Mouse (Mus musculus) hindbrain, postnatal 0 days (tissue): ENCODE results near the gene Perm1. TPM values are rescaled to one million over a fixed set of nuclear protein-coding genes. Genes with fewer than 3 reads are reported as not detected.

Experiments used
- ATAC-seq: fragments of 200-750 bp; cut with Nextera tagmentation; 2 replicates; pipeline ENCODE4 v1.8.0; 2017; ENCODE audit warnings: mild to moderate bottlenecking, moderate TSS enrichment, moderate library complexity
- DNase-seq: peaks from one replicate; pipeline ENCODE4 v3.0.0-alpha.2; 2015; ENCODE audit warnings: low spot score
- H3K27ac ChIP-seq: fragments of 300-500 bp; sonication (generic); 2 replicates; pipeline ENCODE4 v1.5.1; 2014; ENCODE audit warnings: mild to moderate bottlenecking
- H3K27me3 ChIP-seq: fragments of 300-500 bp; sonication (generic); 2 replicates; pipeline ENCODE4 v1.6.1; 2014; ENCODE audit warnings: low read length, mixed read lengths; ENCODE audit not compliant: insufficient read depth
- H3K36me3 ChIP-seq: fragments of 300-500 bp; sonication (generic); 2 replicates; pipeline ENCODE4 v1.6.1; 2014; ENCODE audit warnings: low read length, mixed read lengths; ENCODE audit not compliant: insufficient read depth
- H3K4me1 ChIP-seq: fragments of 300-500 bp; sonication (generic); 2 replicates; pipeline ENCODE4 v1.6.1; 2014; ENCODE audit warnings: antibody characterized with exemption, low read length, mixed read lengths; ENCODE audit not compliant: insufficient read depth
- H3K4me2 ChIP-seq: fragments of 300-500 bp; sonication (generic); 2 replicates; pipeline ENCODE4 v1.6.1; 2014; ENCODE audit warnings: low read depth, mild to moderate bottlenecking, low read length, moderate library complexity, mixed read lengths
- H3K4me3 ChIP-seq: fragments of 300-500 bp; sonication (generic); 2 replicates; pipeline ENCODE4 v1.5.1; 2014; ENCODE audit warnings: low read length
- H3K9ac ChIP-seq: fragments of 300-500 bp; sonication (generic); replicated peaks from 2 replicates; pipeline ENCODE4 v1.6.1; 2014; ENCODE audit warnings: mild to moderate bottlenecking, low read length, moderate library complexity, mixed read lengths
- H3K9me3 ChIP-seq: fragments of 300-500 bp; sonication (generic); 2 replicates; pipeline ENCODE4 v1.6.1; 2016; ENCODE audit warnings: low read length, mixed read lengths
- CTCF ChIP-seq: IDR thresholded peaks from 2 replicates; pipeline ENCODE4 v1.5.1; 2016; ENCODE audit warnings: antibody characterized with exemption, control low read depth, low read depth
- WGBS: fragments of 180-500 bp; shearing (Covaris S2); extraction: QIAGEN DNeasy Blood & Tissue Kit; methylation state at CpG from one replicate; pipeline ENCODE4 v1.1.7; 2014; 5-methylcytosine and 5-hydroxymethylcytosine counted together
- microRNA-seq, 2 experiments: library from miRNA; unstranded; fragments of <30 nt; microRNA quantifications; one replicate each; pipeline ENCODE4; 2016
- polyA plus RNA-seq: library from polyadenylated mRNA; unstranded; fragments of >200 nt; fragmentation: Nextera tagmentation; extraction: Ambion mirVana; gene quantifications from 2 replicates; pipeline ENCODE4 v1.2.1, GENCODE M21; 2015
- total RNA-seq: library from RNA; depleted of rRNA; stranded (reverse); fragments of >200 nt; gene quantifications from 2 replicates; pipeline ENCODE4 v1.2.3, GENCODE M21; 2014; rRNA removed

Perm1 gene
- total and polyA plus RNA-seq, 2 experiments from 2014 or later, result 1.2 to 1.6 TPM

- TF ChIP-seq CTCF, result no peak
- Histone ChIP-seq H3K4me3 (0 out of 2 replicates have a peak overlapping the region, but pooled peaks have one; percentile 11), H3K9me3 (no peaks in the 10 kb centered on the region), H3K4me2 (peak overlapping the region; percentile 35), H3K27ac (no peak overlapping the region), H3K4me1 (0 out of 2 replicates have a peak, but pooled peaks cover 4% of the 10 kb centered on the region), H3K9ac (0 out of 2 replicates have a peak overlapping the region, but pooled peaks have one; percentile 9), H3K27me3 (0 out of 2 replicates have a peak, but pooled peaks cover 3% of the 10 kb centered on the region), H3K36me3 (no peaks in the 10 kb centered on the region)
- peak; percentile 46 for ATAC-seq
- 2% methylated on average over 30 of the region's 30 CpGs for WGBS
- no peak for DNase-seq
Measured at GRCm38 (mm10) chr4:156254361-156255077, 38.9 kb downstream of the Perm1 start.

- H3K27ac ChIP-seq, result no peak within 1 kb of the TSS
- peak; percentile 58 for ATAC-seq
- DNase-seq, result no peak
- no peaks in the 10 kb centered on the region for H3K9me3 ChIP-seq
- H3K4me1 ChIP-seq, result 0 out of 2 replicates have a peak, but pooled peaks cover 4% of the 10 kb centered on the region
- H3K4me2 ChIP-seq, result peak within 1 kb of the TSS; percentile 35; the same call in 1 of the 2 replicates
- no peak for TF ChIP-seq CTCF
- H3K36me3 ChIP-seq, result no peaks in the 10 kb centered on the region
- H3K27me3 ChIP-seq, result 0 out of 2 replicates have a peak, but pooled peaks cover 3% of the 10 kb centered on the region
- 0 out of 2 replicates have a peak within 1 kb of the TSS, but pooled peaks have one; percentile 11 for H3K4me3 ChIP-seq
- WGBS, result 10% methylated on average over 26 of the region's 26 CpGs
- H3K9ac ChIP-seq, result no peak within 1 kb of the TSS
Measured at GRCm38 (mm10) chr4:156255078-156255839, 39.6 kb downstream of the Perm1 start, which contains the start of gene Samd11. Gene Samd11, minus strand, starts transcription at chr4:156255657.

Small RNA genes lying within 50 kb of the gene (microRNA-seq; reads per million reads assigned to microRNA genes)
- 3.9 to 4.7 reads per million in 2 experiments for gene Mir7658

Other genes with a start within 250 kb of the Perm1 start
- 48.8 and 56.8 TPM in 2 replicates for gene B3galt6, start 223.2 kb upstream of the Perm1 start, total RNA-seq
- gene B3galt6, start 223.2 kb upstream of the Perm1 start, polyA plus RNA-seq, result 26.1 and 26.2 TPM in 2 replicates
- gene Sdf4, start 223.0 kb upstream of the Perm1 start, total RNA-seq, result 100 and 121 TPM in 2 replicates
- 122 and 127 TPM in 2 replicates for gene Sdf4, start 223.0 kb upstream of the Perm1 start, polyA plus RNA-seq
- 2.6 TPM in 1 of 2 replicates, not detected in the other for gene Tnfrsf4, start 202.0 kb upstream of the Perm1 start, total RNA-seq
- gene Tnfrsf4, start 202.0 kb upstream of the Perm1 start, polyA plus RNA-seq, result 0.47 and 0.49 TPM in 2 replicates
- 0.16 TPM in 1 of 2 replicates, not detected in the other for gene Tnfrsf18, start 189.7 kb upstream of the Perm1 start, total RNA-seq
- 1.4 and 1.6 TPM in 2 replicates for gene Tnfrsf18, start 189.7 kb upstream of the Perm1 start, polyA plus RNA-seq
- gene Ttll10, start 156.5 kb upstream of the Perm1 start, total RNA-seq, result 0.26 TPM in 1 of 2 replicates, not detected in the other
- gene Ttll10, start 156.5 kb upstream of the Perm1 start, polyA plus RNA-seq, result 0.08 TPM in 1 of 2 replicates, not detected in the other
- 24.0 and 32.8 TPM in 2 replicates for gene 9430015G10Rik, start 105.9 kb upstream of the Perm1 start, total RNA-seq
- gene 9430015G10Rik, start 105.9 kb upstream of the Perm1 start, polyA plus RNA-seq, result 21.0 and 22.3 TPM in 2 replicates
- gene Rnf223, start 85.4 kb upstream of the Perm1 start, total RNA-seq, result 0.50 and 0.73 TPM in 2 replicates
- gene Rnf223, start 85.4 kb upstream of the Perm1 start, polyA plus RNA-seq, result 0.25 and 0.31 TPM in 2 replicates
- gene Agrn, start 18.4 kb upstream of the Perm1 start, total RNA-seq, result 273 and 295 TPM in 2 replicates
- gene Agrn, start 18.4 kb upstream of the Perm1 start, polyA plus RNA-seq, result 58.6 and 63.0 TPM in 2 replicates
- gene Isg15, start 15.1 kb upstream of the Perm1 start, total RNA-seq, result 1.6 and 3.2 TPM in 2 replicates
- gene Isg15, start 15.1 kb upstream of the Perm1 start, polyA plus RNA-seq, result 4.5 and 5.2 TPM in 2 replicates
- gene AW011738, start 12.6 kb upstream of the Perm1 start, total RNA-seq, result 4.6 and 5.0 TPM in 2 replicates
- 3.7 and 4.0 TPM in 2 replicates for gene AW011738, start 12.6 kb upstream of the Perm1 start, polyA plus RNA-seq
- 52.9 and 55.3 TPM in 2 replicates for gene Plekhn1, start 19.0 kb downstream of the Perm1 start, total RNA-seq
- 19.6 and 19.7 TPM in 2 replicates for gene Plekhn1, start 19.0 kb downstream of the Perm1 start, polyA plus RNA-seq
- 79.8 and 80.8 TPM in 2 replicates for gene Noc2l, start 20.1 kb downstream of the Perm1 start, total RNA-seq
- gene Noc2l, start 20.1 kb downstream of the Perm1 start, polyA plus RNA-seq, result 40.9 and 43.8 TPM in 2 replicates
- 3.1 and 5.2 TPM in 2 replicates for gene Samd11, start 39.8 kb downstream of the Perm1 start, total RNA-seq
- gene Samd11, start 39.8 kb downstream of the Perm1 start, polyA plus RNA-seq, result 1.8 and 2.9 TPM in 2 replicates
- gene Vmn2r-ps159, start 115.2 kb downstream of the Perm1 start, total RNA-seq, result not detected in 2 replicates
- not detected in 2 replicates for gene Vmn2r-ps159, start 115.2 kb downstream of the Perm1 start, polyA plus RNA-seq